Mouse (Mus musculus): ENCODE measurements around the gene Pik3c2g.

- no peak for TF ChIP-seq POLR2A (IDR thresholded peaks at IDR 0.05; ENCODE audit: insufficient read depth, low read depth, low read length)
- no peak for TF ChIP-seq CTCF (IDR thresholded peaks at IDR 0.05)
- TF ChIP-seq EP300 (IDR thresholded peaks at IDR 0.05; ENCODE audit: insufficient read depth, low read depth, low read length), result no peak
Observed at GRCm38 (mm10) chr6:139569211-139569610, 17.8 kb upstream of the Pik3c2g start.
